Mouse (Mus musculus) 3134 (cell line): ENCODE results near the gene Zfp551.

Source experiments
- DNase-seq: peaks from one replicate; pipeline ENCODE4 v3.0.0-alpha.2; 2011; ENCODE audit warnings: low spot score; ENCODE audit not compliant: insufficient read length; ENCODE audit errors: extremely low read depth

Gene Zfp551

GRCm38 (mm10) chr7:12422245-12422849, at the start of gene Zfp551:
Zfp551 (minus strand) TSS chr7:12422751.
- peak; percentile 77 for DNase-seq

DNA sequence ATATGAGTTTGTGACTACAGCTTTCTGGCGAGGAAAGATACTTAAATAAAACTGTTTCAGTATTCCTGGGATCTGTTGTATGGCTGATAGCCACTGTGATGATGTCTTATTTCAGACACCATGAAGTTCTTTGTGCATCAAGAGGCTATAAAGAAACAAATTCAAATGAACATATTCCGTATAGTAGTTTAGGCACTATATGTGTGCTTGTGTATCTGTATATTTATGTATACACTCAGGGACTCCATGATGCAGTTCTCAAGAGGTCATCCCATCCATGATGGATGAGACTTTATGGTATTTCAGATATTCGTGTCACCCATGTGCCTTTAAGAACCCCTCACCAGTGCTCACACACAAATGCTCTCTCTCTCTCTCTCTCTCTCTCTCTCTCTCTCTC, 304 bp upstream of the Zfp551 start:
- DNase-seq, result no peak

DNA sequence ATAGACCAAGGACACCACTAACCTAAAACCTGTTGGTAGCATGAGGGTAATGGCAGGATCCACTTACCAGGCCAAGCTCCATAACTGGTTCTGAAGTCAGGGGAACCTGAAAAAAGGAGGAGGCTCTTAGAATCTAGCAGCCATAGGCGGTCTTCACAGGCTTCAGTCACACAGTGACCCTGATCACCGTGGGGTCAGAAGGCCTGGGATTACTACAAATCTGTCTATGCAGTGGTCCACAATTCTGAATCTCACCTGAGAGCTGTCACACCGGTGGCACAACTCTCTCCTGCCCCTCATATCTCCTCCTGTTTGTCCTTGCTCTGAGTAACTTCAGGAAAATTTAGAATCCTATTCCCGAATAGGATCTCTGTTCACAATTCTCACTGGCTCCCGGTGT, 810 bp downstream of the Zfp551 start:
- DNase-seq, result no peak

DNA sequence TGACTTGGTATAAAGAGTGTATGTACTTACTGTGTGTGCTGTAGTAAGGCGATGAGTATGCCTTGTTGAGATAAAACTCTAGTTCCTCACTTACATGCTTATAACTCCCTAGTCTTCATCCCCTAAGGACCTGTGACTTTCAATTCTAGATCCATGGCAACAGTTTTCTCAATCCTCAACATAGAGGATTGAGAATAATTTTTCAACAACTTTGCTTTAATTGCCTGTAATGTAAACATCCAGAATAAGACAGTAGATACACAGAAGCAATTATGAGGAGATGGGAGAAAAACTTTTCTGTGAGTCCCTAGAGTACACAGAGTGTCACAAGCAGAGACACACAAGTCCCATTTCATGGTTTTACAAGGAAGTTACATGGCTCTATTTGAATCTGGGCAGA, 53.4 kb downstream of the Zfp551 start, which contains the start of gene Vmn1r84:
Gene Vmn1r84 (minus strand): TSS at position 101 of the 400 bp plus-strand sequence.
- DNase-seq, result no peak
